Mouse (Mus musculus) myocyte (in vitro differentiated cells): ENCODE measurements around the gene Mbd4.

Experiments
- CEBPB ChIP-seq: IDR thresholded peaks from 2 replicates; pipeline ENCODE4 v1.6.1; 2011; ENCODE audit warnings: mild to moderate bottlenecking, moderate library complexity; ENCODE audit not compliant: poor library complexity, insufficient read depth, severe bottlenecking
- E2F4 ChIP-seq: IDR thresholded peaks from one replicate; pipeline ENCODE4 v1.6.1; 2011; ENCODE audit warnings: mild to moderate bottlenecking, control low read depth, moderate library complexity; ENCODE audit not compliant: insufficient read depth
- MAX ChIP-seq: IDR thresholded peaks from one replicate; pipeline ENCODE4 v1.6.1; 2011; ENCODE audit warnings: low read depth, mild to moderate bottlenecking, control low read depth
- MYOD1 ChIP-seq, 3 experiments: IDR thresholded peaks; one replicate each; pipeline ENCODE4 v1.6.1; 2011; ENCODE audit warnings: control low read depth in 2 of 3, low read depth in 2 of 3, mild to moderate bottlenecking in 2 of 3, moderate library complexity in 1 of 3; ENCODE audit not compliant: insufficient read length in 2 of 3, control insufficient read depth in 1 of 3
- MYOG ChIP-seq, 3 experiments: IDR thresholded peaks; one replicate each; pipeline ENCODE4 v1.6.1; 2011; ENCODE audit warnings: control low read depth in 2 of 3, low read depth in 2 of 3, mild to moderate bottlenecking in 2 of 3; ENCODE audit not compliant: insufficient read length in 2 of 3, control insufficient read depth in 1 of 3, insufficient read depth in 1 of 3
- POLR2A ChIP-seq: IDR thresholded peaks from one replicate; pipeline ENCODE4 v1.6.1; 2011; ENCODE audit warnings: low read depth, mild to moderate bottlenecking, control low read depth, moderate library complexity; ENCODE audit not compliant: insufficient read length
- POLR2AphosphoS2 ChIP-seq: IDR thresholded peaks from one replicate; pipeline ENCODE4 v1.6.1; 2011; ENCODE audit warnings: low read depth, control low read depth; ENCODE audit not compliant: insufficient read length
- REST ChIP-seq: IDR thresholded peaks from one replicate; pipeline ENCODE4 v1.6.1; 2011; ENCODE audit warnings: mild to moderate bottlenecking, control low read depth, moderate library complexity; ENCODE audit not compliant: insufficient read depth, insufficient read length
- SRF ChIP-seq: IDR thresholded peaks from one replicate; pipeline ENCODE4 v1.6.1; 2011; ENCODE audit warnings: low read depth; ENCODE audit not compliant: control insufficient read depth, insufficient read length
- TCF12 ChIP-seq: IDR thresholded peaks from one replicate; pipeline ENCODE4 v1.6.1; 2011; ENCODE audit warnings: mild to moderate bottlenecking, control low read depth; ENCODE audit not compliant: poor library complexity, insufficient read depth, severe bottlenecking
- USF1 ChIP-seq: IDR thresholded peaks from one replicate; pipeline ENCODE4 v1.6.1; 2011; ENCODE audit warnings: low read depth, mild to moderate bottlenecking, control low read depth, moderate library complexity

DNA sequence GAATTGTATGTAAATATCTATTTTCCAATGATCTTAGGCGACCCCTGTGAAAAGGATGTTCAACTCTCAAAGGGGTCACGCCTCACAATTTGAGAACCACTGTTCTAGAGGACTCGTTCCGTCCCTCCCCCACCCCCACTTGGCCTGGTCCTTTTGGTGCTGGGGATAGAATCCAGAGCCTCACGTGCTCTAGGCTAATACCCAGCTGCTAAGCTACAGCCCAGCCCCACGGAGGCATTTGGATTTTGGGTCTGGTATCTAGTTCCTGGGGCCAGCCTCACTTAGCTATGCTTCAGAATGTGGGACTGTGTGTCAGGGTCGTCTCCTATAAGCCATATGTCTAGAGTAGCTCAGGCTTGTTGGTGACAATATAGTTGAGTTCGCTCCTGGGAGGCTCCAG, 41.6 kb downstream of the Mbd4 start:
- TF ChIP-seq POLR2A (no peak), MAX (no peak), E2F4 (no peak), CEBPB (no peak), REST (no peak), MYOG (IDR thresholded peaks at IDR 0.05; ENCODE audit: control insufficient read depth in 1 of 3, insufficient read depth in 1 of 3, insufficient read length in 2 of 3, low read depth in 2 of 3) (no peak), POLR2AphosphoS2 (no peak), MYOD1 (IDR thresholded peaks at IDR 0.05; ENCODE audit: control insufficient read depth in 1 of 3, insufficient read length in 2 of 3, low read depth in 2 of 3) (no peak), USF1 (no peak), TCF12 (no peak), SRF (no peak)
